Mouse (Mus musculus): ENCODE data around the gene Naa60. TPM values are rescaled to one million over a fixed set of nuclear protein-coding genes. Genes with fewer than 3 reads are reported as not detected.

Naa60 gene
- polyA plus RNA-seq, 1 experiment from 2014 or later = 43.6 TPM

Small RNA genes lying within 50 kb of the gene (microRNA-seq; reads per million reads assigned to microRNA genes)
- not detected for gene Gm23493

Other genes starting within 250 kb of the Naa60 start
- gene Mefv, start 154.3 kb upstream of the Naa60 start, polyA plus RNA-seq (2016; fragmentation: Nextera tagmentation; extraction: Ambion mirVana) = not detected in 2 replicates
- gene Zfp263, start 128.3 kb upstream of the Naa60 start, polyA plus RNA-seq (2016; fragmentation: Nextera tagmentation; extraction: Ambion mirVana) = 33.9 and 36.3 TPM in 2 replicates
- gene Olfr15, start 41.5 kb upstream of the Naa60 start, polyA plus RNA-seq (2016; fragmentation: Nextera tagmentation; extraction: Ambion mirVana) = not detected in 2 replicates
- gene Zfp174, start 25.1 kb upstream of the Naa60 start, polyA plus RNA-seq (2016; fragmentation: Nextera tagmentation; extraction: Ambion mirVana) = 0.72 and 1.1 TPM in 2 replicates
- gene Zfp597, start 12.2 kb downstream of the Naa60 start, polyA plus RNA-seq (2016; fragmentation: Nextera tagmentation; extraction: Ambion mirVana) = 5.4 and 6.5 TPM in 2 replicates
- gene Gm20695, start 12.3 kb downstream of the Naa60 start, polyA plus RNA-seq (2016; fragmentation: Nextera tagmentation; extraction: Ambion mirVana) = 0.71 and 1.4 TPM in 2 replicates
- gene 1700037C18Rik, start 36.3 kb downstream of the Naa60 start, polyA plus RNA-seq (2016; fragmentation: Nextera tagmentation; extraction: Ambion mirVana) = 7.0 and 7.4 TPM in 2 replicates
- 13.8 and 16.1 TPM in 2 replicates for gene Cluap1, start 36.4 kb downstream of the Naa60 start, polyA plus RNA-seq (2016; fragmentation: Nextera tagmentation; extraction: Ambion mirVana)
- 0.91 and 1.1 TPM in 2 replicates for gene Nlrc3, start 104.3 kb downstream of the Naa60 start, polyA plus RNA-seq (2016; fragmentation: Nextera tagmentation; extraction: Ambion mirVana)
- 17.5 and 20.0 TPM in 2 replicates for gene Slx4, start 131.4 kb downstream of the Naa60 start, polyA plus RNA-seq (2016; fragmentation: Nextera tagmentation; extraction: Ambion mirVana)
- 5.2 and 5.5 TPM in 2 replicates for gene Dnase1, start 164.6 kb downstream of the Naa60 start, polyA plus RNA-seq (2016; fragmentation: Nextera tagmentation; extraction: Ambion mirVana)
- 105 and 112 TPM in 2 replicates for gene Trap1, start 205.5 kb downstream of the Naa60 start, polyA plus RNA-seq (2016; fragmentation: Nextera tagmentation; extraction: Ambion mirVana)

Data from heart, embryonic 10.5 days (tissue).